Mouse (Mus musculus) embryonic facial prominence, embryonic 10.5 days (tissue): ENCODE measurements at regions not wholly inside any gene's neighbourhood (a gene's known extent, or its start where the extent isn't known, plus 50 kb on each side); places are given as distances from the start of the nearest gene placed in this dataset.
"Not testable (repeated sequence)": the region's sequence is repeated elsewhere in the genome, so short reads cannot be mapped to it uniquely, and the experiment has no call there.

Experiments used
- DNase-seq: peaks from one replicate; pipeline ENCODE4 v3.0.0-alpha.2; 2017; ENCODE audit warnings: low spot score
- H3K27ac ChIP-seq: fragments of 300-500 bp; sonication (generic); replicated peaks from 2 replicates; pipeline ENCODE4 v1.5.1; 2016; ENCODE audit warnings: mild to moderate bottlenecking
- H3K27me3 ChIP-seq: fragments of 300-500 bp; sonication (generic); replicated peaks from 2 replicates; pipeline ENCODE4 v1.6.1; 2016; ENCODE audit warnings: low read depth, mild to moderate bottlenecking; ENCODE audit not compliant: poor library complexity, severe bottlenecking
- H3K36me3 ChIP-seq: fragments of 300-500 bp; sonication (generic); replicated peaks from 2 replicates; pipeline ENCODE4 v1.6.1; 2016; ENCODE audit warnings: mild to moderate bottlenecking, moderate library complexity
- H3K4me1 ChIP-seq: fragments of 300-500 bp; sonication (generic); 2 replicates; pipeline ENCODE4 v1.6.1; 2016
- H3K4me3 ChIP-seq: fragments of 300-500 bp; sonication (generic); 2 replicates; pipeline ENCODE4 v1.5.1; 2016; ENCODE audit warnings: mild to moderate bottlenecking, moderate library complexity
- H3K9me3 ChIP-seq: fragments of 300-500 bp; sonication (generic); 2 replicates; pipeline ENCODE4 v1.6.1; 2016; ENCODE audit warnings: mild to moderate bottlenecking
- WGBS: fragments of 180-500 bp; shearing (Covaris S2); methylation state at CpG from one replicate; pipeline ENCODE4 v1.1.7; 2016; 5-methylcytosine and 5-hydroxymethylcytosine counted together

DNA sequence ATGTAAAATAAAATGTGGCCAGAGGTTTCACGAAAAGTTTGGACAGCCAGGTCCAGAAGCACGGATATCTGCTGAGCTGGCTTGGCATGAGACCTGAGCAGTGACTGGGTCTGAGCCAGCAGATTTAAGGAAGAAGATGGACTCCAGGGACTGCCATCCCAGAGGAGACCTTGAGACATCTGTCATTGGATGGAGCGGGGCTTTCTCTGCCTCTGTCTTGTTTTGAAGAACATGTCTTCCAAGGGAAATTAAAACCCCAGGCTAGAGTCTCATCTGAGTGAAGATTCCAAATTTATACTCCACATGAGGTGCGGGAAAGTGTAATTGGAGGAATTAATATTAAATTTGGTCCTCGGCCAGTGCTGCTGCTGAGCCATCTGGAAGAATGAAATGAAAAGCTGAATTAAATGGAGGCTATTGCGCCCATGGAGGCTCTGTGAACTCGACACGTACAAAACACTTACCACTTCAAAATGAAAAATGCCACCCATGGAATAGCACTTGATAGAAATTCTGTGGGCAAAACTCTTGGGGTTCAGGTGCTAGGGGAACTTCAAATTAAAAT lies 129.8 kb upstream of the Adcy2 start:
- no peak overlapping the region for H3K27ac ChIP-seq
- H3K4me1 ChIP-seq: no peaks in the 10 kb centered on the region
- 91% methylated on average over 8 of the region's 8 CpGs for WGBS
- no peaks in the 10 kb centered on the region for H3K27me3 ChIP-seq
- H3K36me3 ChIP-seq: no peaks in the 10 kb centered on the region
- H3K9me3 ChIP-seq: no peaks in the 10 kb centered on the region
- DNase-seq: no peak
- H3K4me3 ChIP-seq: no peak overlapping the region

DNA sequence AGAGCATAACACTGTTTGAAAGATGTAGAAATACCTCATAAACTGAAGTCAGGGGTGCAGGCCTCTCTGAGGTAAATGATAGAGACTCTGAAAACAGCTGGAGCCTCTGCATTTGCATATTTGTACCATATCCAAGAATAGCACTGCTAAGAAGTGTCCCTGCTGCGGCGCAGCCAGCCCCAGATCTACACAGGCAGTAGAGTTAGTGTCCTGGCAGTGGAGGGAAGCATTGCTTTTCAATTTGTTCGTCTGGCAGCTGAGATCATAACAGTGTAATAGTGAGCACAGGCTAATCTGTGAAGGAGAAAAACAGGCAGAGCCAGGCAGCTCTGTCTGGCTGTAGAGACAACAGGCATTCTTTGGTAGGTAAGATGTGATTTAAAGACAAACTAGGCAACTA lies 128.2 kb upstream of the Adcy2 start:
- no peaks in the 10 kb centered on the region for H3K9me3 ChIP-seq
- WGBS: 85% methylated on average over 3 of the region's 3 CpGs

DNA sequence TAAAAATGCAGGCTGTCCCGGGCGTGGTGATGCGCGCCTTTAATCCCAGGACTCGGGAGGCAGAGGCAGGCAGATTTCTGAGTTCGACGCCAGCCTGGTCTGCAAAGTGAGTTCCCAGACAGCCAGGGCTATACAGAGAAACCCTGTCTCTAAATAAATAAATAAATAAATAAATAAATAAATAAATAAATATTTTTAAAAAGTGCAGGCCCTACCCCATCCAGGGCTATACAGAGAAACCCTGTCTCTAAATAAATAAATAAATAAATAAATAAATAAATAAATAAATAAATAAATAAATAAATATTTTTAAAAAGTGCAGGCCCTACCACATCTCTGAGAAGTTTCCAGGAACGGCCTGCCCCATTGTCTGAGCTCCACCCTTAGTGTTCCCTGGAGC lies 119.4 kb upstream of the Adcy2 start:
- not testable (repeated sequence) for DNase-seq, H3K4me1 ChIP-seq, H3K27me3 ChIP-seq, H3K27ac ChIP-seq, H3K9me3 ChIP-seq, H3K4me3 ChIP-seq, H3K36me3 ChIP-seq
- 96% methylated on average over 8 of the region's 8 CpGs for WGBS

More for the DNA sequence above, 128.2 kb upstream of the Adcy2 start:
- no peaks in the 10 kb centered on the region for H3K4me1 ChIP-seq
- H3K4me3 ChIP-seq: no peak overlapping the region
- H3K27me3 ChIP-seq: no peaks in the 10 kb centered on the region
- no peak overlapping the region for H3K27ac ChIP-seq
- DNase-seq: no peak
- no peaks in the 10 kb centered on the region for H3K36me3 ChIP-seq

DNA sequence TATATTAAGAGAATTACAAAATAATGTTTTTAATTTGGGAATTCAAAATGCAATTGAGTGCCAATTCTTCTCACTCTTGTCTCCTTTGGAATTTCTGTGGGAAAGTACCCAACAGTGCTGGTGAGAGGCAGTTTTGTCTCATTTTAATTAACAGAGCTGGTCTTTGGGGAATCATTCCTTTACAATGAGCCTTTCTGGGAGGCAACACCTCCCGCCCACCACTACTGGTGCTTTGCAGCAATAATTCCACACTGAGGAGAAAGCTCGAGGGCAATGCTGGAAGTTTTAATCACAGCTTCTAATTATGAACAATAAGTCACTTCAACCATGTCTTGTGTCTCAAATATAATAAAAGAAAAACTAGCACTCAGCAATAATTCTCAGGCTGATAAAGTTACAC lies 109.8 kb upstream of the Adcy2 start:
- DNase-seq: no peak
- 75% methylated on average over 2 of the region's 2 CpGs for WGBS

DNA sequence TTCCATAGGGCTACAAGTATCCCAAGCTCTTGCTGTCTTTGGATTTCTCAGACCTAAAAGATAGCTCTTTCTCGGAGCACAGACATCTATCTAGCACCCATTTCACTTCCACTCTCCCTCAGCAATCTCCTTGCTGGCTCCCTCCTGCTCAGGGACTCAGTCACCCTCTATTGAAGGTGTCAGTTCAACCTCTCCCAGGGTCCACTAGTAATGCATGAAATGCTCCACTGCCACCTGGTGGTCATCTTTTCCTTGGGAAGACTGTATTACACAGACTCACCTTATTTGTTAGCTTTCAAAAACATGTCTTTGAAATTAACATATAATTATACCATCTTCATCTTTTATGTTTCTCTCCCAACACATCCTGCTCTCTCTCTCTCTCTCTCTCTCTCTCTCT lies 87.3 kb upstream of the Adcy2 start:
- peak; percentile 33 for DNase-seq

More for the DNA sequence above, 109.8 kb upstream of the Adcy2 start:
- Histone ChIP-seq H3K9me3 (no peaks in the 10 kb centered on the region), H3K4me1 (no peaks in the 10 kb centered on the region), H3K4me3 (no peak overlapping the region), H3K36me3 (no peaks in the 10 kb centered on the region), H3K27me3 (no peaks in the 10 kb centered on the region), H3K27ac (no peak overlapping the region)

DNA sequence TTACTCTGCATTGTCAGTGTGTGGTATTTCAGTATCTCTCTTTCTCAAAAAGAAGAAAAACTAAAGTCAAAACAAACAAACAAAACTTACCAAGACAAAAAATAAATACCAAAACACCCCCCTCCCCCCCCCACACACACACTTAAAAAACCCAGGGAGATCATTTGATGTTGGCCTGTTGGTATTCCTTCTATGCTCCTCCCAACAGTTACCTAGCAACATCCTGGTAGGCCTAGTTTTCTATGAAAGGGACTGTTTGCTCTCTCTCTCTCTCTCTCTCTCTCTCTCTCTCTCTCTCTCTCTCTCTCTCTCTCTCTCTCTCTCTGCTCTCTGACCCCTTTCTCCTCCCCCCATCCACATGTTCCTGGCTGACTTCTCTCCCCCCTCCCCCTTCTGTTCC lies 71.0 kb upstream of the Adcy2 start:
- no peak overlapping the region for H3K4me3 ChIP-seq
- no peaks in the 10 kb centered on the region for H3K4me1 ChIP-seq
- no peaks in the 10 kb centered on the region for H3K36me3 ChIP-seq
- DNase-seq: no peak
- no peak overlapping the region for H3K27ac ChIP-seq
- no peaks in the 10 kb centered on the region for H3K27me3 ChIP-seq
- H3K9me3 ChIP-seq: no peaks in the 10 kb centered on the region

More for the DNA sequence above, 87.3 kb upstream of the Adcy2 start:
- Histone ChIP-seq H3K4me3 (no peak overlapping the region), H3K27me3 (no peaks in the 10 kb centered on the region), H3K9me3 (no peaks in the 10 kb centered on the region), H3K4me1 (no peaks in the 10 kb centered on the region), H3K27ac (no peak overlapping the region), H3K36me3 (no peaks in the 10 kb centered on the region)
- WGBS: 55% methylated on average over 1 of the region's 1 CpGs

DNA sequence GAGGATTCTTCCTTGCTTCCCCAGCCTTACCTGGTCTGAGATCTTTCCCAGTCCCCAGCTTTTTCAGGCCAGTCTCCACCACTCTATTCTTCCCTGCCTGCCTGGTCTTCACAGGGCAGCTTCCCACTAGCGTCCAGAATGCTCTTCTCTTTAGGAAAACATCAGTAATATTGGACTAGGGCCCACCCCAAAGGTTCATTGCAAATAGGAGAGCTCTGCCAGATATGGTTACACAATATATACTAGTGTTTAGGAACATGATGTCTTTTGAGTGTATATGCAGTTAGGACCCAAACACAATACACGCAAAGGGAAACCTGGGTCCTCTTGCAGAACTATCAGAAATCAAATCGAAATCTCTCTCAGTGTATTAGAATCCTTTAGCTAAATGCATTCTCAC lies 70.5 kb upstream of the Adcy2 start:
- no peak for DNase-seq
- Histone ChIP-seq H3K4me3 (no peak overlapping the region), H3K9me3 (no peaks in the 10 kb centered on the region), H3K27ac (no peak overlapping the region), H3K36me3 (no peaks in the 10 kb centered on the region), H3K27me3 (no peaks in the 10 kb centered on the region), H3K4me1 (no peaks in the 10 kb centered on the region)
- WGBS: 90% methylated on average over 3 of the region's 3 CpGs

DNA sequence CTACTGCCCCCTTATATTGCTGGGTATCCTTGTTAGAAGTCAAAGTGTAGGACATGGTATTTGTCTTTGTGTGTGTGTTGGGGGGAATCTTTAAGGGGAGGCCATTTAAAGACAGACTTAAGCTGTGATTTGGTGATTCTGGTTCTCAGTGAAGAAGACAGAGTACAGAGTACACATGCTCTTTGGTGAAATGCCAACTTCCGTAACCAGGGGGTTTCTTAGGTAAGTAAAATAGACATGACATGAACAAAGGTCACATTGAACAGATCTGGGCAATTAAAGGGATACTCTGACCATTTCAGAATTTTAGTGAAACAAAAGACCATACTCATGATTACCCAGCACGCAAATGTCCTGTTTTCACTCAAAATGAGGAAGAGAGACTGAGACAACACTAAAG lies 67.3 kb upstream of the Adcy2 start:
- H3K27me3 ChIP-seq: no peaks in the 10 kb centered on the region
- H3K4me1 ChIP-seq: no peaks in the 10 kb centered on the region
- no peak overlapping the region for H3K27ac ChIP-seq
- 87% methylated on average over 2 of the region's 2 CpGs for WGBS
- H3K9me3 ChIP-seq: no peaks in the 10 kb centered on the region
- H3K36me3 ChIP-seq: no peaks in the 10 kb centered on the region
- no peak overlapping the region for H3K4me3 ChIP-seq
- no peak for DNase-seq

DNA sequence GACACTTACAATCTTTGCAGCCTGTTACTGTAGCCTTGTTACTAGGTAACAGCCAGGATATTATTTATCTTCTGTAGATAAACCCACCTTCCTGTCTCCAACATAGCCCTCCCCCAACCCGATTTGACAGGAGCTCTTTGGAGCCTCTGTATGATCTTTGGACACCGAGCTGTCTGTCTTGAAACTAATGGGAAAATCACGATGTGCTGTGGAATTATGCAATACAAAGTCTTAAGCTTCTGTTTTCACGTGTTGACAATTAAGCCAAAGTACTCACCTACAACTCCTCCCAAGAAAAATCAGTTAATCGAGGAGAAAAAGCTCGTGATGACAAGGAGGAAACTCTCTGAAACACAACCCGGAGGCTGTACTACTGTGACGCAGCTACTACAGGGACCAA lies 65.9 kb upstream of the Adcy2 start:
- H3K27ac ChIP-seq: no peak overlapping the region
- H3K4me1 ChIP-seq: no peaks in the 10 kb centered on the region
- no peak overlapping the region for H3K4me3 ChIP-seq
- no peak for DNase-seq
- H3K9me3 ChIP-seq: no peaks in the 10 kb centered on the region
- 85% methylated on average over 8 of the region's 8 CpGs for WGBS
- H3K36me3 ChIP-seq: no peaks in the 10 kb centered on the region
- H3K27me3 ChIP-seq: no peaks in the 10 kb centered on the region

DNA sequence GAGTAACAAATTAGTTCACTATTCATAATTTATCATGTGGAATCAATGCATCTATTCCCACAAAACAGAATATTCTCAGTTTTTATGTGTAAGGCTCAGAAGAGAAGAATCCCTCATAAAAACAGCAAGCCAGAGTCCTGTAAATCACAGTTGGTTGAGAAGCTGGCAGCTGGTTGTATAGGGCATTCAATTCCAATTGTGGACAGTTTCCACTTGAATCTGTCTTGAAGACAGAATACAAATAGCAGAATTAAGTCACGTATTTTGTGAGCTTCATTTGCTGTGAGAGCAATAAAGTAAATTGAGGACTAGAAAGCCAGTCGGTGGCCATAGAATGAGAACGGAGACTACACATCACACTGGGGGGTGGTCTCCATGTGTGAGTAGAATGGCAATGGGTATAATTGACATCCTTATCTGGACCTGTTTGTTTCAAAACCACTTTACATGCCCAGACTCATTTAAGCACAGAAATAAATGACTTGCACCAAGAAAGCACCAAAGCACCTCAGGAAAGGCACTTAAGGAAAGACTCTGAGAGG lies 63.4 kb upstream of the Adcy2 start:
- no peaks in the 10 kb centered on the region for H3K27me3 ChIP-seq
- no peak for DNase-seq
- H3K27ac ChIP-seq: no peak overlapping the region
- H3K4me1 ChIP-seq: no peaks in the 10 kb centered on the region
- H3K9me3 ChIP-seq: no peaks in the 10 kb centered on the region
- H3K4me3 ChIP-seq: no peak overlapping the region
- 84% methylated on average over 3 of the region's 3 CpGs for WGBS
- H3K36me3 ChIP-seq: no peaks in the 10 kb centered on the region

DNA sequence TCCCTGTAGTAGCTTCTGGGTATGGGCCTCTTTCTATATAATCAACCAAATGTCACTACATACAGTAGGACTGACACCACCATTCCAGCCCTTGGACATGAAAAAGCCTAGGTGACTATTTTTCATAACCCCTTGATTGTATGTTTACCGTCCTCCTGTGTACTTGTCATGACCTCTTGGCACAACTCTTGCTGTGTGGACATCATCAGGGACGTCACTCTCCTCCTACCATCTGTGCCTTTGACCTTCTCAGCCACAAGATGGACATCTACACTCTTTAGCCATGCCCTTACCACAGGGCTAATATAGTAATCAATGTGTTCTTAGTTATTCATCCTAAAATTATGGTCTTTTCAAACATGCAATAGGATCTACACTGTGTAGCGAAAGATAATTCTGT lies 62.1 kb upstream of the Adcy2 start:
- H3K27me3 ChIP-seq: no peaks in the 10 kb centered on the region
- H3K4me1 ChIP-seq: no peaks in the 10 kb centered on the region
- H3K9me3 ChIP-seq: no peaks in the 10 kb centered on the region
- WGBS: 85% methylated on average over 3 of the region's 3 CpGs
- H3K27ac ChIP-seq: no peak overlapping the region
- no peak overlapping the region for H3K4me3 ChIP-seq
- no peaks in the 10 kb centered on the region for H3K36me3 ChIP-seq
- no peak for DNase-seq
